Mouse (Mus musculus) CD4-positive, CD25-positive, alpha-beta regulatory T cell, adult 2 months (primary cell): ENCODE results near the gene Mt1.
"Not testable (repeated sequence)": the region's sequence is repeated elsewhere in the genome, so short reads cannot be mapped to it uniquely, and the experiment has no call there.

Source experiments
- DNase-seq: peaks from one replicate; pipeline ENCODE4 v3.0.0-alpha.2; 2012; ENCODE audit warnings: low read depth, low spot score

Mt1 gene

GRCm38 (mm10) chr8:94178857-94179712 lies at the start of gene Mt1:
Gene Mt1, plus strand, starts transcription at chr8:94179082.
- DNase-seq = peak; percentile 80

GRCm38 (mm10) chr8:94129133-94129789 lies 49.6 kb upstream of the Mt1 start:
- no peak for DNase-seq

GRCm38 (mm10) chr8:94130126-94130525 lies 48.8 kb upstream of the Mt1 start:
- no peak for DNase-seq

- no peak for DNase-seq
These were observed 46.8 kb upstream of the Mt1 start for GRCm38 (mm10) chr8:94132096-94132495.

- not testable (repeated sequence) for DNase-seq
These were observed 44.3 kb upstream of the Mt1 start for GRCm38 (mm10) chr8:94134601-94135000.

GRCm38 (mm10) chr8:94135556-94135955 lies 43.3 kb upstream of the Mt1 start:
- no peak for DNase-seq

- no peak for DNase-seq
These were observed 42.7 kb upstream of the Mt1 start for GRCm38 (mm10) chr8:94136192-94136591.

GRCm38 (mm10) chr8:94136933-94137332 lies 41.9 kb upstream of the Mt1 start, which contains the start of gene Mt4:
Gene Mt4, plus strand, starts transcription at chr8:94137197.
- no peak for DNase-seq

GRCm38 (mm10) chr8:94140266-94140795 lies 38.6 kb upstream of the Mt1 start:
- no peak for DNase-seq

- DNase-seq = no peak
These were observed 30.6 kb upstream of the Mt1 start for GRCm38 (mm10) chr8:94148236-94148635.

GRCm38 (mm10) chr8:94150925-94151324 lies 28.0 kb upstream of the Mt1 start:
- no peak for DNase-seq

- DNase-seq = peak; percentile 46
These were observed 26.2 kb upstream of the Mt1 start, which contains the start of gene Mt3 for GRCm38 (mm10) chr8:94152513-94153300. Gene Mt3, plus strand, starts transcription at chr8:94152607.

GRCm38 (mm10) chr8:94153451-94153850 lies 25.4 kb upstream of the Mt1 start:
- no peak for DNase-seq

GRCm38 (mm10) chr8:94154537-94154936 lies 24.3 kb upstream of the Mt1 start:
- DNase-seq = no peak

GRCm38 (mm10) chr8:94156092-94156491 lies 22.8 kb upstream of the Mt1 start:
- no peak for DNase-seq

GRCm38 (mm10) chr8:94165772-94166171 lies 13.1 kb upstream of the Mt1 start:
- DNase-seq = not testable (repeated sequence)

- peak; percentile 85 for DNase-seq
These were observed 11.6 kb upstream of the Mt1 start for GRCm38 (mm10) chr8:94167244-94167643.

GRCm38 (mm10) chr8:94169547-94169946 lies 9.3 kb upstream of the Mt1 start:
- DNase-seq = no peak

- DNase-seq = no peak
These were observed 7.5 kb upstream of the Mt1 start for GRCm38 (mm10) chr8:94171321-94171755.

- DNase-seq = peak; percentile 30
These were observed 6.6 kb upstream of the Mt1 start, which contains the start of gene Mt2 for GRCm38 (mm10) chr8:94172075-94172808. Gene Mt2, plus strand, starts transcription at chr8:94172664.
